Mouse (Mus musculus): ENCODE data around the gene Zc3h15. TPM values are rescaled to one million over a fixed set of nuclear protein-coding genes. Genes with fewer than 3 reads are reported as not detected.
"Not testable (repeated sequence)": the region's sequence is repeated elsewhere in the genome, so short reads cannot be mapped to it uniquely, and the experiment has no call there.

Zc3h15 gene
- polyA plus RNA-seq, 1 experiment from 2014 or later: 83.4 TPM

GRCm38 (mm10) chr2:83652606-83653005 lies 8.4 kb downstream of the Zc3h15 start:
- Histone ChIP-seq H3K9me3 (no peaks in the 10 kb centered on the region), H3K9ac (no peak overlapping the region), H3K27me3 (replicated peaks) (no peaks in the 10 kb centered on the region), H3K4me2 (no peak overlapping the region), H3K27ac (replicated peaks) (no peak overlapping the region), H3K4me1 (peaks cover 8% of the 10 kb centered on the region), H3K36me3 (peaks cover 22% of the 10 kb centered on the region), H3K4me3 (no peak overlapping the region)
- no peak for ATAC-seq (ENCODE audit: extremely low read depth, insufficient number of reproducible peaks, low FRiP score, low TSS enrichment)

DNA sequence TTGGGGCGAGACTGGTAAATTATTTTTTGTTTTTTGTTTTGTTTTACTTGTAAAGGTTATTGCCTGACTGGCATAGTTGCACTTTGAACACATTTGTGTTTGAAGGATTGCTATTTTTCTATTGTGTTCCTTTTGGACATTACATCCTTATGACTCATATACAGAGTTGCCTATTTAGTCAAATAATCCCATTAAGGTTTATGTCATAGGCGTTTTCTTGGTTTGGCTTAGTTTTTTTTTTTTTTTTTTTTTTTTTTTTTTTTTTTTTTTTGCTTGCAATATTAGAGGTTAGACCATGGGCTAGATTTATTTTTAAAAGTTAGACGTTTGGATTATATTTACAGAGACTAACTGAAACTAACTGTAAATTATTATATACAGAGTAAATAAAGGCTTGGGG lies 15.0 kb downstream of the Zc3h15 start:
- Histone ChIP-seq H3K27me3 (replicated peaks) (no peaks in the 10 kb centered on the region), H3K27ac (replicated peaks) (no peak overlapping the region), H3K4me2 (no peak overlapping the region), H3K9me3 (no peaks in the 10 kb centered on the region), H3K9ac (no peak overlapping the region), H3K36me3 (peaks cover 63% of the 10 kb centered on the region), H3K4me1 (no peaks in the 10 kb centered on the region), H3K4me3 (no peak overlapping the region)
- ATAC-seq (ENCODE audit: extremely low read depth, insufficient number of reproducible peaks, low FRiP score, low TSS enrichment): no peak
- WGBS: 77% methylated on average over 3 of the region's 3 CpGs

DNA sequence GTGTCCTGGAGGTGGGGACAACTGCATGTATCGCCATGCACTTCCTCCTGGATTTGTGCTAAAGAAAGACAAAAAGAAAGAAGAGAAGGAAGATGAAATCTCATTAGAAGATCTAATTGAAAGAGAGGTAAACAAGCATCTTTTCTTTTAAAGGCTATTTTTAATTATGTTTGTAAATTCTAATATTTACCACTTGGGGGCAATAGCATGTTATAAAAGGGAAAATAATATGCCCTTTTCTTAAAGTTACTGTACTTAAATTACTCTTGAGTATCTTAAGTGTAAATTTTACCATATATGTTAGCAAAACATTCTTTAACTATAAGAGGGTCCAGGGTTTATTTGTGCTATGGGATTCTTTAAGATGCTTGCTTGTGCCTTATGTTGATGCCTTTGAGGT lies 15.9 kb downstream of the Zc3h15 start:
- ATAC-seq (ENCODE audit: extremely low read depth, insufficient number of reproducible peaks, low FRiP score, low TSS enrichment): no peak
- H3K4me3 ChIP-seq: no peak overlapping the region
- H3K9ac ChIP-seq: no peak overlapping the region
- H3K27ac ChIP-seq (replicated peaks): no peak overlapping the region
- no peaks in the 10 kb centered on the region for H3K9me3 ChIP-seq
- H3K27me3 ChIP-seq (replicated peaks): no peaks in the 10 kb centered on the region
- H3K4me1 ChIP-seq: no peaks in the 10 kb centered on the region
- H3K4me2 ChIP-seq: no peak overlapping the region
- peaks cover 62% of the 10 kb centered on the region for H3K36me3 ChIP-seq
- 82% methylated on average over 1 of the region's 1 CpGs for WGBS

DNA sequence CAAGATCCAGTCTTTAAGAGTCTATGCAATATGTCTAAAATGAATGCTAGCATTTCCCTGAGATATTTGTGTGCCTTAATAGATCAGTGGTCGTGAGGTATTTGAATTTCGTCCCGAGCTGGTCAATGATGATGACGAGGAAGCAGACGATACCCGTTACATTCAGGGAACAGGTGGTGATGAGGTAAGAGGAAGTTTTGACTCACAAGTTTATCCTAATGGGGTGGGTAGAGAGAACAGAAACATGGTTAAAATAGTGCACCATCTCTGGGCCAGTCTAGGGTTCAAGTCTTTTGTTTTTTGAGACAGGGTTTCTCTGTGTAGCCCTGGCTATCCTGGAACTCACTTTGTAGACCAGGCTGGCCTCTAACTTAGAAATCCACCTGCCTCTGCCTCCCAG lies 17.1 kb downstream of the Zc3h15 start:
- H3K4me3 ChIP-seq: no peak overlapping the region
- H3K27ac ChIP-seq (replicated peaks): no peak overlapping the region
- H3K9me3 ChIP-seq: no peaks in the 10 kb centered on the region
- H3K4me2 ChIP-seq: no peak overlapping the region
- no peak overlapping the region for H3K9ac ChIP-seq
- H3K4me1 ChIP-seq: no peaks in the 10 kb centered on the region
- no peaks in the 10 kb centered on the region for H3K27me3 ChIP-seq (replicated peaks)
- no peak for ATAC-seq (ENCODE audit: extremely low read depth, insufficient number of reproducible peaks, low FRiP score, low TSS enrichment)
- 94% methylated on average over 6 of the region's 6 CpGs for WGBS
- peaks cover 62% of the 10 kb centered on the region for H3K36me3 ChIP-seq

DNA sequence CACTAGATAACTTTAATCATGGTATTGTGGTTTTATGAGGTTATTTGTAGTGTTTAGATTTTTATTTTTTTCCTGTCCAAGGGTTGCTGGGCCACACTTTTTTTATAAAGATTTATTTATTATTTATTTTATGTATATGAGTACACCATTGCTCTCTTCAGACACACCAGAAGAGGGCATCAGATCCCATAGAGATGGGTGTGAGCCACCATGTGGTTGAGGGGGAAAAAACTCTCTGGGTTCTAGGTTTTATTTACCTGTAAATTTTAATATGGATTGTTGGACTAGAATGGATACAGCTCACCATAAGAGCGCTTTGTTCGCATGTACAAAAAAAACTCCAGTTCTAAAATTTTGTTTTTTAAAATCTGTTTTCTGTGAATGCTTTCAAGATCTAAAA lies 20.8 kb downstream of the Zc3h15 start:
- not testable (repeated sequence) for H3K4me3 ChIP-seq; H3K27me3 ChIP-seq (replicated peaks); H3K4me1 ChIP-seq; H3K27ac ChIP-seq (replicated peaks); H3K9me3 ChIP-seq; H3K4me2 ChIP-seq; ATAC-seq (ENCODE audit: extremely low read depth, insufficient number of reproducible peaks, low FRiP score, low TSS enrichment); H3K9ac ChIP-seq
- peaks cover 53% of the 10 kb centered on the region for H3K36me3 ChIP-seq
- WGBS: 98% methylated on average over 2 of the region's 2 CpGs

DNA sequence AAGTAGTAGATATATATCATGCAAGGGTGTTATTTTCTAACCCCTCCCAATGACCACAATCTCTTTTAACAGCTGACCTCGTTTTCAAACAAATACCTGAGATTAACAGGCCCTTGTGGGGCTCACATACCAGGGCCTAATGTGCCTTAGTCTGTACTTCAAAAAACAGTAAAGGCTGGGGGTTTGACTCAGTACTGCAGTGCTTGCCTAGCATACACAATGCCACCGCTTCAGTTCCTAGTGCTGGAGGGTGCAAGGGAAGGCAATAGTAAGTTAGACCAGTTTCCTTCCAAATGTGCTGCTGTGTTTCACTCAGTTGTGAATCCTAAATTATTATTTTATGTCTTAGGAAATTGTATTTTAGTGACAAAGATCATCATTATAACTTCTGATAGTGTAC lies 23.2 kb downstream of the Zc3h15 start:
- no peak for ATAC-seq (ENCODE audit: extremely low read depth, insufficient number of reproducible peaks, low FRiP score, low TSS enrichment)
- WGBS: 69% methylated on average over 2 of the region's 2 CpGs

GRCm38 (mm10) chr2:83668052-83668451 lies 23.8 kb downstream of the Zc3h15 start:
- no peaks in the 10 kb centered on the region for H3K27me3 ChIP-seq (replicated peaks)
- no peak overlapping the region for H3K9ac ChIP-seq
- no peaks in the 10 kb centered on the region for H3K9me3 ChIP-seq
- no peak overlapping the region for H3K4me3 ChIP-seq
- H3K4me2 ChIP-seq: no peak overlapping the region
- ATAC-seq (ENCODE audit: extremely low read depth, insufficient number of reproducible peaks, low FRiP score, low TSS enrichment): no peak
- no peak overlapping the region for H3K27ac ChIP-seq (replicated peaks)
- WGBS: 51% methylated on average over 1 of the region's 1 CpGs
- H3K4me1 ChIP-seq: peaks cover 2% of the 10 kb centered on the region
- peaks cover 46% of the 10 kb centered on the region for H3K36me3 ChIP-seq

More for the DNA sequence above, 23.2 kb downstream of the Zc3h15 start:
- Histone ChIP-seq H3K27ac (replicated peaks) (no peak overlapping the region), H3K9ac (no peak overlapping the region), H3K36me3 (peaks cover 46% of the 10 kb centered on the region), H3K4me1 (no peaks in the 10 kb centered on the region), H3K27me3 (replicated peaks) (no peaks in the 10 kb centered on the region), H3K9me3 (no peaks in the 10 kb centered on the region), H3K4me3 (no peak overlapping the region), H3K4me2 (no peak overlapping the region)

- no peak for ATAC-seq (ENCODE audit: extremely low read depth, insufficient number of reproducible peaks, low FRiP score, low TSS enrichment)
- peaks cover 42% of the 10 kb centered on the region for H3K36me3 ChIP-seq
- 73% methylated on average over 5 of the region's 5 CpGs for WGBS
Measured at GRCm38 (mm10) chr2:83669988-83670387, 25.8 kb downstream of the Zc3h15 start.

GRCm38 (mm10) chr2:83671843-83672242 lies 27.6 kb downstream of the Zc3h15 start:
- WGBS: 87% methylated on average over 2 of the region's 2 CpGs
- Histone ChIP-seq H3K9ac (no peak overlapping the region), H3K9me3 (no peaks in the 10 kb centered on the region), H3K27ac (replicated peaks) (no peak overlapping the region), H3K4me1 (peaks cover 36% of the 10 kb centered on the region), H3K4me3 (no peak overlapping the region), H3K4me2 (no peak overlapping the region), H3K27me3 (replicated peaks) (no peaks in the 10 kb centered on the region), H3K36me3 (peaks cover 42% of the 10 kb centered on the region)
- ATAC-seq (ENCODE audit: extremely low read depth, insufficient number of reproducible peaks, low FRiP score, low TSS enrichment): no peak

More at GRCm38 (mm10) chr2:83669988-83670387, 25.8 kb downstream of the Zc3h15 start:
- Histone ChIP-seq H3K27me3 (replicated peaks) (no peaks in the 10 kb centered on the region), H3K27ac (replicated peaks) (no peak overlapping the region), H3K9ac (no peak overlapping the region), H3K9me3 (no peaks in the 10 kb centered on the region), H3K4me2 (no peak overlapping the region), H3K4me3 (no peak overlapping the region), H3K4me1 (peaks cover 19% of the 10 kb centered on the region)

- no peaks in the 10 kb centered on the region for H3K27me3 ChIP-seq (replicated peaks)
- H3K4me3 ChIP-seq: no peak overlapping the region
- no peak overlapping the region; the same call in 1 of the 2 replicates for H3K27ac ChIP-seq (replicated peaks)
- no peak overlapping the region for H3K4me2 ChIP-seq
- no peak overlapping the region for H3K9ac ChIP-seq
- WGBS: 63% methylated on average over 7 of the region's 7 CpGs
- ATAC-seq (ENCODE audit: extremely low read depth, insufficient number of reproducible peaks, low FRiP score, low TSS enrichment): no peak
- no peaks in the 10 kb centered on the region for H3K9me3 ChIP-seq
- peaks cover 38% of the 10 kb centered on the region for H3K4me1 ChIP-seq
- peaks cover 35% of the 10 kb centered on the region for H3K36me3 ChIP-seq
Measured at GRCm38 (mm10) chr2:83673067-83673466, 28.8 kb downstream of the Zc3h15 start.

GRCm38 (mm10) chr2:83673843-83674242 lies 29.6 kb downstream of the Zc3h15 start:
- WGBS: 53% methylated on average over 2 of the region's 2 CpGs
- no peak overlapping the region for H3K27ac ChIP-seq (replicated peaks)
- no peak for ATAC-seq (ENCODE audit: extremely low read depth, insufficient number of reproducible peaks, low FRiP score, low TSS enrichment)

DNA sequence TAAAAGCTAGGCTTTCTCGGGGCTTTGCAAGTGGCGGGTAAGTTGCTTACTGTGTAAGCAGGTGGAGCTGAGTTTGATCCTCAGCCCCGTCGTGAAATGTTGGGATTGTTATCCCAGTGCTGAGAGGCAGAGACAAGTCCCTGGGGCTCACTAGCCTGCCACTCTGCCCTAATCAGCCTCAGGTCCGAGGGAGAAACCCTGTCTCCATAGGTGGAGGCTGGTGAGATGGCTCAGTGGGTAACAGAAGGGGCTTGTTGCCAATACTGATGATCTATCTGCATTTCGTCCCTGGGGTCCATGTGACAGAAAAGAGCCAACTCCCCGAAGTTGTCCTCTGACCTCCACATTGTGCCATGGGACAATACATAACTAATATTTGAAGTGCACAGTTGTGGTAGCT lies 30.2 kb downstream of the Zc3h15 start:
- H3K9ac ChIP-seq: no peak overlapping the region
- WGBS: 78% methylated on average over 7 of the region's 7 CpGs
- peaks cover 38% of the 10 kb centered on the region for H3K4me1 ChIP-seq
- H3K9me3 ChIP-seq: no peaks in the 10 kb centered on the region
- ATAC-seq (ENCODE audit: extremely low read depth, insufficient number of reproducible peaks, low FRiP score, low TSS enrichment): no peak
- H3K4me3 ChIP-seq: no peak overlapping the region
- H3K27ac ChIP-seq (replicated peaks): peak overlapping the region; percentile 28; the same call in 1 of the 2 replicates
- H3K36me3 ChIP-seq: peaks cover 28% of the 10 kb centered on the region
- no peak overlapping the region for H3K4me2 ChIP-seq
- H3K27me3 ChIP-seq (replicated peaks): no peaks in the 10 kb centered on the region

More at GRCm38 (mm10) chr2:83673843-83674242, 29.6 kb downstream of the Zc3h15 start:
- H3K27me3 ChIP-seq (replicated peaks): no peaks in the 10 kb centered on the region
- H3K36me3 ChIP-seq: peaks cover 29% of the 10 kb centered on the region
- H3K4me2 ChIP-seq: no peak overlapping the region
- H3K9ac ChIP-seq: no peak overlapping the region; the same call in 1 of the 2 replicates
- H3K9me3 ChIP-seq: no peaks in the 10 kb centered on the region
- H3K4me1 ChIP-seq: peaks cover 38% of the 10 kb centered on the region
- H3K4me3 ChIP-seq: no peak overlapping the region

Data from heart, embryonic 13.5 days (tissue).